Mouse (Mus musculus) hindbrain, embryonic 11.5 days (tissue): ENCODE measurements around the gene Dpf2. TPM values are rescaled to one million over a fixed set of nuclear protein-coding genes. Genes with fewer than 3 reads are reported as not detected.

Experiments
- ATAC-seq: fragments of 200-750 bp; cut with Nextera tagmentation; 2 replicates; pipeline ENCODE4 v1.8.0; 2017; ENCODE audit warnings: mild to moderate bottlenecking, moderate TSS enrichment, moderate library complexity; ENCODE audit not compliant: low FRiP score
- DNase-seq: peaks from one replicate; pipeline ENCODE4 v3.0.0-alpha.2; 2015; ENCODE audit warnings: low spot score
- H3K27ac ChIP-seq: fragments of 300-500 bp; sonication (generic); 2 replicates; pipeline ENCODE4 v1.5.1; 2014; ENCODE audit warnings: mild to moderate bottlenecking, low read depth, low read length
- H3K27me3 ChIP-seq: fragments of 300-500 bp; sonication (generic); 2 replicates; pipeline ENCODE4 v1.6.1; 2014; ENCODE audit warnings: mild to moderate bottlenecking, low read length, moderate library complexity, mixed read lengths; ENCODE audit not compliant: control insufficient read depth, insufficient read depth
- H3K36me3 ChIP-seq: fragments of 300-500 bp; sonication (generic); 2 replicates; pipeline ENCODE4 v1.6.1; 2014; ENCODE audit warnings: mild to moderate bottlenecking, low read length, moderate library complexity, mixed read lengths; ENCODE audit not compliant: control insufficient read depth, insufficient read depth
- H3K4me1 ChIP-seq: fragments of 300-500 bp; sonication (generic); replicated peaks from 2 replicates; pipeline ENCODE4 v1.6.1; 2014; ENCODE audit warnings: low read length, mixed read lengths; ENCODE audit not compliant: control insufficient read depth, insufficient read depth
- H3K4me2 ChIP-seq: fragments of 300-500 bp; sonication (generic); replicated peaks from 2 replicates; pipeline ENCODE4 v1.6.1; 2014; ENCODE audit warnings: mild to moderate bottlenecking, low read depth, low read length
- H3K4me3 ChIP-seq: fragments of 300-500 bp; sonication (generic); 2 replicates; pipeline ENCODE4 v1.5.1; 2014; ENCODE audit warnings: low read depth, low read length
- H3K9ac ChIP-seq: fragments of 300-500 bp; sonication (generic); 2 replicates; pipeline ENCODE4 v1.6.1; 2014; ENCODE audit warnings: low read depth, low read length
- H3K9me3 ChIP-seq: fragments of 300-500 bp; sonication (generic); 2 replicates; pipeline ENCODE4 v1.6.1; 2016; ENCODE audit warnings: low read length; ENCODE audit not compliant: control insufficient read depth
- WGBS: fragments of 180-500 bp; shearing (Covaris S2); extraction: QIAGEN DNeasy Blood & Tissue Kit; methylation state at CpG from one replicate; pipeline ENCODE4 v1.1.7; 2014; 5-methylcytosine and 5-hydroxymethylcytosine counted together
- polyA plus RNA-seq: library from polyadenylated mRNA; unstranded; fragments of >200 nt; fragmentation: Nextera tagmentation; extraction: Ambion mirVana; gene quantifications from 2 replicates; pipeline ENCODE4 v1.2.1, GENCODE M21; 2014

Gene Dpf2
- polyA plus RNA-seq, 1 experiment from 2014 or later, result 154 TPM

DNA sequence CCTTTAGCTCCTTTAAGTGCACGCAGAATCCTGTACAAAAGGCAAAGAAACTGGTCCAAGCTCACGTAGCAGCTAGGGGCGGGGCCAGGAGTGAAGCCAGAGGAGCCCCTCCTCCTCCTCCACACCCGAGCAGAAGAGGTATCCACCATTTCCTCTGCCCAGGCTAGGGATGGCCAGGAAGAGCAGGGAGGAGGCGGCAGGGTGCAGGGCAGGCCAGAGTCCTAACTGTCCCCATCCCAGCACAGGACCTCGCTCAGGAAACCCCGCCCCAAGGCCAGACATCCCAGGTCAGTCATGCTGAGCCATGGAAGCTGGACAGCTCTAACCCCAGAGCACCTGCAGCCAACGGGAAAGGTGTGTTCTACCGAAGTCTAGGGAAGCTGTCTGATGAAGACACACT is 8.9 kb upstream of the Dpf2 start:
- H3K4me3 ChIP-seq, result no peak overlapping the region
- WGBS, result 17% methylated on average over 9 of the region's 9 CpGs
- DNase-seq (peak; percentile 27), ATAC-seq (no peak)
- no peak overlapping the region for H3K27ac ChIP-seq
- no peaks in the 10 kb centered on the region for H3K9me3 ChIP-seq
- no peaks in the 10 kb centered on the region; the same call in 1 of the 2 replicates for H3K4me1 ChIP-seq
- no peak overlapping the region; the same call in 1 of the 2 replicates for H3K9ac ChIP-seq
- H3K36me3 ChIP-seq, result no peaks in the 10 kb centered on the region
- peaks cover 6% of the 10 kb centered on the region for H3K27me3 ChIP-seq
- H3K4me2 ChIP-seq, result no peak overlapping the region

DNA sequence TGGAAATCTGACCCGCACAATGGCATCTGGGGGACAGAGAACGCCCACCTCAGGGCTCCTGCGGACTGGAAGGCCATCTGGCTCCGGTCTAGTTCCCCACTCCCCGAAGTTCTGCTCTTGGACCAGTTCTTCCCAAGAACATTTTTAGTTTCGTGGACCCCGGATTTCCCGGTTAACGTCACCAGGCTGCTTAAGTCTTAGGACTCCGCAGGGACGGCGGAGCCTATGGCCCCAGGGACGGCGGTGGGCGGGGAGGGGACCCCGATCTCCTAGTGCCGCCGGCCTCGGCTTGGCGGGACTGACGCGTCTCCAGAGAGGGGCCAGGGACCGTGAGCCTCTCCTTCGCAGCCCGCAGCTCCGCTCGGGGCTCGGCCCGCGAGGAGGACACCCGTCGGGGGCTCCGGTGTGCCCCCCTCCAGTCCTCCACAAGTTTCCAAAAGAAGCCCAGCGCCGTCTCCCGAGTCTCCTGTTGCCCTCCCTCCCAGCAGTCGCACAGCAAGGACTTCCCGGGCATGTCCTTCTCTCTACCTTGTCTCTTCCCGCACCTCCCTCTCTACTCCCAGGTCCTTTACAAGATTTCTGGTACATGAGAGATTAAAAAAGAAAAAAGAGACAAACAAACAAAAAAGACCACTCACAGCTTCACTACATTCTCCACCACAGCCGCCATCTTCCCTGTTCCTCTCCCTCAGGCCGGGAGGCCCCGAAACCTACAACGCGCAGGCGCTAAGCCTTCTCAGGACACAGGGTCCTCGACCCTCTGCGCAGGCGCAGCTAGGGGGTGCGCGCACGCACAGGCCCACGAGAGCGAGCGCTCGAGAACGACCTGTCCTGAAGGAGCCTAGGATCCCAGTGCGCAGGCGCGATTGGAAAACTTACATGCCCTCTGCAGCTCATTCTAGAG is 455 bp downstream of the Dpf2 start:
- Histone ChIP-seq H3K9me3 (no peaks in the 10 kb centered on the region), H3K27me3 (no peaks in the 10 kb centered on the region), H3K27ac (peak overlapping the region; percentile 74), H3K4me2 (peak overlapping the region; percentile 61), H3K4me3 (peak overlapping the region; percentile 90), H3K9ac (peak overlapping the region; percentile 92), H3K36me3 (no peaks in the 10 kb centered on the region), H3K4me1 (peaks cover 10% of the 10 kb centered on the region)
- under 1% methylated on average over 49 of the region's 59 CpGs for WGBS
- DNase-seq (peak; percentile 100), ATAC-seq (peak; percentile 94)

DNA sequence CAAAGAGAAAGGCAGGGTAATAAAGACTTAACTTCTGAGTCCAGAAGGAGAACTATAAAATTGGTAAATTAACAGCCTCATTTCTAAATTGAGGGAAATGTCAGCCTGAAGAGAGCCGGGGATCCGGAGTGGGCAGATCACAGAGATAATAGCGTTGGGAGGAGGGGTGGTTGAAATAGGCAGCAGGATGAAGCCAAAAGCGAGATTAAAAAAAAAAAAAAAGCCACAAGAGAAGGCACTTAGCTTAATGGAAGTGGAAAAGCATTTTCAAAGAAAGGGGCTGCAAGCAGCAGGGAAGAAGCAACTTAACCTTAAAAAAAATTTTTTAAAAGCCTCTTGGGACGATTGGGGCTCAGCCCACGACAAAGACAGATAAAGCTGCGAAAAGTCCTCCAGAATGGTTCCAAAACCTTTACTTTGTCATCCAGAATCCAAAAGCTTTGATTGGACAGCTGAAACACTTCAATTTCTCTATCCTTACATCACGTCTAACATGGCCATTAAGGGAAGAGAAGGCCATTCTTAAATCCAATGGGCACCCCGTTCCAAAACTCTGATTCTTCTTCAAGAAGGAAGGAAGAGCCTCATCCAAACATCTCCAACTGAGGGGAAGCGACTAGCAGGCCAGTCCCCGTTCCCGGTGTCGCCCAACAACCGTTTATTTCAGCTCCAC is 1.2 kb downstream of the Dpf2 start:
- no peaks in the 10 kb centered on the region for H3K27me3 ChIP-seq
- 9% methylated on average over 14 of the region's 14 CpGs for WGBS
- DNase-seq (no peak), ATAC-seq (no peak)
- H3K4me3 ChIP-seq, result peak overlapping the region; percentile 90
- H3K36me3 ChIP-seq, result no peaks in the 10 kb centered on the region
- peak overlapping the region; percentile 53 for H3K4me2 ChIP-seq
- no peaks in the 10 kb centered on the region for H3K9me3 ChIP-seq
- H3K9ac ChIP-seq, result peak overlapping the region; percentile 92
- peak overlapping the region; percentile 74; the same call in 1 of the 2 replicates for H3K27ac ChIP-seq
- H3K4me1 ChIP-seq, result peaks cover 10% of the 10 kb centered on the region

DNA sequence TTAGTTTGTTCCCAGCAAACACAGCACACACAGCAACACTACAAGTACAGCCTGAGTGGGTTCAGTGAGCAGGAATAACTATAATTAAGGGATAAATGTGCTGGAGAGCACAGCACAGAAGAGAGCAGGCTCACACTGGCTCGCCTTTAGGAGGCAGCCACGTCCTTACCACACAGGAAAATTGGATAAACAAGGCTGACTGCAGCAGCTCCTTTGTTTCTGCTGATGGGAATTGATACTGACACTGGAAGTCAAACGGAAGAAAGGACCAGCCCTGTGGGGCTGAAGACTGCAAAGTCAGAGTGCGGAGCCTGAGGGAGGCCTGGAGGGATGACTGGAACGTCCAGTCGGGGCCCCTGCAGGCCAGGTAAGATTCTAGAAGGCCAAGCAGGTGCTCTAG is 2.6 kb downstream of the Dpf2 start:
- Histone ChIP-seq H3K27ac (no peak overlapping the region), H3K4me2 (peak overlapping the region; percentile 1), H3K4me1 (peaks cover 10% of the 10 kb centered on the region), H3K36me3 (no peaks in the 10 kb centered on the region), H3K4me3 (no peak overlapping the region), H3K27me3 (no peaks in the 10 kb centered on the region), H3K9ac (no peak overlapping the region; the same call in 1 of the 2 replicates), H3K9me3 (no peaks in the 10 kb centered on the region)
- no peak for DNase-seq
- WGBS, result 76% methylated on average over 6 of the region's 6 CpGs
- no peak for ATAC-seq

DNA sequence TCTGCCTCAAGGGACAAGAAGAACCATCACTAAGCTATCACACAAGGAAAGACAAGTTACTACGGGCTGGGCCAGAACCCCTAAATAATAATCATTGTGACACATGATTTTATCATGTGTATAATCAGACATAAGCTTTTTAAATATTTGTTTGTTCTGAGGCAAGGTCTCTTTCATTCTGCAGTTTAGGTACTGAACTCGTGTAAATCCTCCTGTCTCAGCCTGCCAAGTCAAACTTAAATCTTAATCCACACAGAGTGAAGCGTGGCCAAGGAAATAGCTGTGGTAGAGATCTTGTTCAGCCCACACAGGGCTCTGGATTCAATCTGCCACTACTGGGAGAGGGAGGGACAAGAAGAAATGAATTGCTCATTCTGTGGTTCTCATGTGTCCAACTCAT is 5.5 kb downstream of the Dpf2 start:
- Histone ChIP-seq H3K36me3 (peaks cover 11% of the 10 kb centered on the region), H3K9me3 (no peaks in the 10 kb centered on the region), H3K9ac (no peak overlapping the region), H3K27ac (no peak overlapping the region), H3K27me3 (no peaks in the 10 kb centered on the region), H3K4me3 (no peak overlapping the region), H3K4me1 (peaks cover 6% of the 10 kb centered on the region; the same call in 1 of the 2 replicates), H3K4me2 (no peak overlapping the region)
- DNase-seq, result no peak
- ATAC-seq, result no peak
- WGBS, result 95% methylated on average over 3 of the region's 3 CpGs

DNA sequence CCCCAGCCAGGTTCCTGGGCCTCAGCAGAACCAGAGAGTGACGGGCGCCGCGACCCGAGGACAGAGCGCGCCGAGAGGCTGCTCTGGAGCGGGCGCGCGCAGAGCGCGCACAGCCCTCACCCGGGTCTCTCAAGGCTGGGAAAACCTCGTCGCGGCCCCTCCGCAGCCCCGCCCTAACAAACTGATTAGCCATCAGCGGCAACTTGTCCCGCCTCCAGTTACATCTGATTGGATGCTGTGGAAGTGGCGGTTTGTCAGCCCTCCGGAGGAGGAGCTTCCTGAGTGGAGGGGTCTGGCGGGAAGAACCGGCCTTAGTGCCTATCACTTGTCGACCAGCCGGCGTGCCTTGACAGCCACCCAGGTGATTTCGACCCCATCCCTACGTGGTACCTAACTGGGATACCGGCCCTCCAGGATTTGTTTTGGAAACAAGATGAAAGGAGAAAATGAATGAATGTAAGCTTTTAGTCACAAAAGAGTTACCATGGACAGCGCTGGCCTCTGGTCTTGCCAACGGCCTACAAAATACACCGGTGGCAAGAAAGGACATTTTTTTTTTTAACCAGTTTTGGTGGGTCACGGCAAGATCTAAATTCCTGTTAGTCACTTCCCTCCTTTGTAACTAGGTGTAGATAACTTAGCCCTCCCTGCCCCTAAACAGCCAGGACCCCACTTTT is 18.7 kb downstream of the Dpf2 start, which contains the start of gene Tigd3:
Gene Tigd3 (minus strand): TSS at position 148 of the 677 bp plus-strand sequence.
- Histone ChIP-seq H3K27me3 (no peaks in the 10 kb centered on the region), H3K4me3 (peak within 1 kb of the TSS; percentile 64), H3K9me3 (no peaks in the 10 kb centered on the region), H3K27ac (peak within 1 kb of the TSS; percentile 47; the same call in 1 of the 2 replicates), H3K9ac (peak within 1 kb of the TSS; percentile 74), H3K4me2 (peak within 1 kb of the TSS; percentile 78), H3K4me1 (peaks cover 2% of the 10 kb centered on the region; the same call in 1 of the 2 replicates), H3K36me3 (peaks cover 11% of the 10 kb centered on the region; the same call in 1 of the 2 replicates)
- DNase-seq (peak; percentile 97), ATAC-seq (peak; percentile 97)
- 5% methylated on average over 36 of the region's 36 CpGs for WGBS

DNA sequence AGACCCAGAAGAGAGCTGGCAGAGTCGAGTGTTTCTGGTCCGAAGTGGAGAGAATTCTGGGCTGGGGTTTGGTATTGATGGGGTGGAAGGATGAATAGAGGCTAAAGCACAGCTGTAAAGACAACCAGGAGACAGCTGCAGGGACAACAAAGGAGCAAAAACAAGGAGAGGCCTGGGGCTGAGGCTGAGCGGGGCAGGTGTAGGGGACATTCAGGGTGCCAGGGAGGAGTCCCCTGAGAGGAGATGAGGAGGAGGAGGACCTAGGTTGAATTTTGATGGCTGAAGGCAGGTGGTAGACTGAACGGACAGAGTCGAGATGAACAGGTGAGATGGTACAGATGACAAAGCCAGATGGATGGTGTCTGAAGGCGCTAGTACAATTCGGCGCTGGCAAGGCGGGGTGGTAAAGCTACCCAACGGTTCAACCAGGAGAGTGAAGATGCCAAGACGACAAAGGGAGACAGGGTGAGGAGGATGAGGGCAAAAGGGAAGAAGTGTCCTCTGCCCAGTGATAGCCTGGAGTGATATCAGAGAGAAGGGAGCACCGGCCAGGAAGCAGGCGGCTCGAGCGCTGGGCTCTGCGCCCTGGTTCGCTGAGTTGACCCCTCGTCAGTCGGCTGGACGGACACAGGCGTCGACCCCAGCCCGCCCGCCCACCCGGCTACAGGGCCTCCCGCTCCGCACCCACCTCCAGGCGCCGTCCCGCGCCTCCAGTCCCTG is 19.4 kb downstream of the Dpf2 start:
- Histone ChIP-seq H3K4me3 (peak overlapping the region; percentile 64), H3K27me3 (no peaks in the 10 kb centered on the region), H3K36me3 (peaks cover 7% of the 10 kb centered on the region; the same call in 1 of the 2 replicates), H3K9me3 (no peaks in the 10 kb centered on the region), H3K4me1 (peaks cover 2% of the 10 kb centered on the region; the same call in 1 of the 2 replicates), H3K27ac (peak overlapping the region; percentile 47; the same call in 1 of the 2 replicates), H3K4me2 (peak overlapping the region; percentile 78), H3K9ac (peak overlapping the region; percentile 74)
- DNase-seq (no peak), ATAC-seq (peak; percentile 69; the same call in 1 of the 2 replicates)
- WGBS, result 8% methylated on average over 31 of the region's 31 CpGs

DNA sequence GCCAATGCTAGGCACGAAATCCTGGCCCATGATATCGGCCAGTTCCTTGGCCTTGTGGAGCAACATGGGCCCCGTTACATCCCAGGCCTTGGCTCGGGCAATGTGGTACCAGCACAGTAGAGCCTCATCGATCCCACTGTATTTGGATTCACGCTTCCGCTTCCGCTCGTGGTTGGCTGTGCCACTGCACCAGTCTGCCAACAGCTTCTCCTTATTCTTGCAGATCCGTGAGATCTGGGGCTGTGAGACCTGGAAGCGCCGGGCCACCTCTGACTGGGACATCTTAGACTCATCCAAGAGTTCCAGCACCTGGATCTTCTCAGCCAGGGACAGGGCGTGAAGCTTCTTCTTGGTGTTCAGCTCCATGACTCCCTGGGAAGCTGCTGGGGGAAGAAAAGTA is 20.1 kb downstream of the Dpf2 start:
- H3K4me3 ChIP-seq, result peak overlapping the region; percentile 64
- peaks cover 4% of the 10 kb centered on the region; the same call in 1 of the 2 replicates for H3K36me3 ChIP-seq
- H3K4me2 ChIP-seq, result peak overlapping the region; percentile 78; the same call in 1 of the 2 replicates
- 91% methylated on average over 13 of the region's 13 CpGs for WGBS
- peak overlapping the region; percentile 74 for H3K9ac ChIP-seq
- H3K27ac ChIP-seq, result no peak overlapping the region
- H3K9me3 ChIP-seq, result no peaks in the 10 kb centered on the region
- no peaks in the 10 kb centered on the region for H3K27me3 ChIP-seq
- no peak for DNase-seq
- no peak for ATAC-seq
- peaks cover 2% of the 10 kb centered on the region; the same call in 1 of the 2 replicates for H3K4me1 ChIP-seq
